Mouse (Mus musculus) heart, postnatal 10 days (tissue): ENCODE measurements around the gene Gm44965. TPM values are rescaled to one million over a fixed set of nuclear protein-coding genes. Genes with fewer than 3 reads are reported as not detected.

Experiments used
- DNase-seq, 2 experiments: peaks; one replicate each; pipeline ENCODE4 v3.0.0; 2021
- intact Hi-C: fragments of 180-260 bp; cut with DNase I; formaldehyde crosslinking; loops from one replicate; pipeline ENCODE4 v1.15.1; 2025
- total RNA-seq, 2 experiments: library from RNA; stranded (reverse); gene quantifications; 2 replicates each; pipeline ENCODE4 v1.2.3; 2021

Gm44965 gene
- total RNA-seq, 2 experiments from 2014 or later, result 5.4 TPM; not detected in 1

DNA sequence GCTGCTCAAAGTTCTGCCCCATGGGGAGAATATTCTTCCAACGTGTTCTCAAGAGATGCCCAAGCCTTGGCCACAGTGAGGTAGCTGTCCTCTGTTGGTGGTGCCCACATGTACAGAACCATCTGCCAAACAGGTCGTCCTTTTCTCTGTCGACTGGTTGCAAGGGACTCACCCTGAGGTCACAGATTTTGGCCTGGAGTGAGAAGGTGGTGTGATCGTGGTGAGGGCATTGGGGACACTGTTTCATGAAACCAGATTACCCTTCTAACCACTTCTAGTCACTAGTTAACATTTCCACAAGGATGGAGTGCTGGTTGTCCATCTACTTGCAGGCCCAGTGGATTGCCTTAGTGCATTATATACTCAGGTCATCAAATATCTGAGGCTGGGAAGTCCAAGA, 55.0 kb downstream of the Gm44965 start:
- intact Hi-C loops, result loop anchor here (5.0 kb wide), 3 partner anchors 34 to 309 kb away; partner anchors contain the start of gene Gimap4
- no peak for DNase-seq

DNA sequence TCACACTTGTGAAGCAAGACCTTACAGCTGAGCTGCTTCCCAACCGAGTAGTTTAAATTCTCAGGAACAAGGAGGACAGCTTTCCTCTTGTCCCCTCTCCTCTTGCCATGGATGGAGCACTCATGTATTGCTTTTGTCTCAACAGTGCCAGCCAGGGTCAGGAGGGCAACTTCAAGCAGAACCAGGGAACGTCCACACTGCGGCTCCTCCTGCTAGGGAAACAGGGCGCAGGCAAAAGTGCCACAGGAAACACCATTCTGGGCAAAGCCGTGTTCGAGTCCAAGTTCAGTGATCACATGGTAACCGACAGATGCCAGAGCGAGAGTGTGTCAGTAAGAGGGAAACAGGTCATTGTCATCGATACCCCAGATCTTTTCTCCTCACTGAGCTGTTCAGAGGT, 56.3 kb downstream of the Gm44965 start:
- no peak for DNase-seq
- intact Hi-C loops, result no loop called here

DNA sequence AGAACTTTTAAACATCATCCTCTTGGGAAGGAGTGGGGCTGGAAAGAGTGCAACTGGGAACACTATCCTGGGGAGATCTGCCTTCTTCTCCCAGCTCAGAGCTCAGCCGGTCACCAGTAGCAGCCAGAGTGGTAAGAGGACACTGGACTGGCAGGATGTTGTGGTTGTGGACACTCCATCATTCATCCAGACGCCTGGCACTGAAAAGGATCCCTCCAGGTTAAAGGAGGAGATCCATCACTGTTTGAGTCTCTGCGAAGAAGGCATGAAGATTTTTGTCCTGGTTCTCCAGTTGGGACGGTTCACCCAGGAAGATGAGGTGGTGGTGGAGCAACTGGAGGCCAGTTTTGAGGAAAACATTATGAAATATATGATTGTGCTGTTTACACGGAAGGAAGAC, 65.0 kb downstream of the Gm44965 start:
- intact Hi-C loops, result loop anchor here (1.0 kb wide), 1 partner anchor 32 kb away; no protein-coding TSS in a partner anchor
- DNase-seq, result no peak

DNA sequence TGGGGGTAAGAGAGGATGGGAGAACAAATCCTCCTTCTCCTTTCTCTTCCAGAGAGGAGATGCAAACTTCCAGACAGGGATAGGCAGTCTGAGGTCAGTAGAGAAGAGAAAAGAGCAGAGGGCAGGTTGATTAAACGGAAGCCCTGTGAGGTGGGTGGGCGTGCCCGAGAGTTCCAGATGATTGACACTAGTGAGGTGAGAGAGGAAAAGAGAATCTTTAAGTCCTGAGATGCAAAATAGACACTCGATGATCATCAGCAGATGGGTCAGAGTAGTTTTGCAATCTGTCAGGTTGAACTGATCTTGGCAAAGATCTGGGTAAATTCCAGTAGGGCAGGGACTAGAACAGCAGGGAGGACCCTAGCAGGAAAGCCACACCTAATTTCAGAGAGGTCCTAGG, 71.0 kb downstream of the Gm44965 start:
- DNase-seq, result no peak
- intact Hi-C loops, result no loop called here

DNA sequence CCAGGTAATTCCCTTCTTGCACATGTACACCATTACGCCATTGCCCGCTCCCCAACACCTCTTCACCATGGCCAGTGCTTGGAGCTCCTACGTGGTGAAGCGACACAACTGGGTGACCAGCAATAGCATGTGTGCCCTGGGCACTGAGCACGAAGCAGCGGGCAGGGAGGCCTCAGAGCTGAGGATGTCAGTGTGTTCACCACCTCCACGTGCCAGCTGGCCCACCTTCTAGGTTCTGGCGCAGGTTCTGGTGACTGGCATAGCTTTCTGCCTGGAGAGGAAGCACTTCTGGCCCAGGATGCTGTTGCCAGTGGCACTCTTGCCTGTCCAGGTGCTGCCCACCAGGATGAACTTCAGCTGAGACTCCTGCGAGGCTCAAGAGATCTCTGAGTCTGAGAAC, 71.7 kb downstream of the Gm44965 start:
- no peak for DNase-seq
- intact Hi-C loops, result no loop called here

DNA sequence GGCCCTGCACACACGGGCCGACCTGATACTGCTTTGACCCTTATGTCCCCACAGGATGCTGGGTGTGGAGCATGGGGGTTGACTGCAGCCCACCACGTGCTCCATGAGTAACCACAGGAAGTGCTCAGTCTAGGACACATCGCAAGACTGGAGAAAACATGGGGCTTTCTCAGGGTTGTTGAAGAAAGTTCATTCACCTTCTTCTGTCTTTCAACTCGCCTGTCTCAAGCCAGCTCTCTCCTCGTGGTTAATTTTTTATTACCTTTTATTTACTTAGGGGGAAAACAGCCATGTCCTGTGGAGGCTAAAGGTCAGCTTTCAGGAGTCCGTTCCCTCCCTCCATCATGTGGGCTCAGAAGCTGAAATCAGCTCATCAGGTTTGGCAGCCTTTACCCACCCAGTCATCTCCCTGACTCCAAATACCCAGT, 72.4 kb downstream of the Gm44965 start:
- intact Hi-C loops, result no loop called here
- DNase-seq, result no peak

DNA sequence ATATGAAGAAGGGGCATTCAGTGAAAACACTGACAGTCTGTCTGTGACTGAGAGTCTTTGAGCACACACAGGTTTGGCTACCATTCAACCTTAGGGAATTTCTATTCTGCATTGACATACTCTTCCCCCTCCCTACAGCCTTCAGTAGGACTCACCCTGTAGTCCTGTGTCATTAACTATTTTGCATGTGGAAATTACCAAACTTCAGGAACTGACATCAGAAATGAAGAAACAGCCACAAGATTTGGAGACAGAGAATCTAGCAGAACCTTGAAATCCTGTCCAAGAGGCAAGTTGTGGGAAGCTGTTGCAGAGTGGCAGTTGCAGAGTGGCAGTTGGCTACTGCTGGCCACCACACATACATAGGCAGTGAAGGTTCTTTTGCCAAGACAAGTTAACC, 74.3 kb downstream of the Gm44965 start:
- intact Hi-C loops, result no loop called here
- DNase-seq, result no peak

Other genes starting within 250 kb of the Gm44965 start
- 10 to 100 TPM; 27.3 to 30.8 TPM for gene Krba1, start 198.4 kb upstream of the Gm44965 start, total RNA-seq
- 10 to 100 TPM; 17.8 to 25.2 TPM for gene Zfp467, start 148.1 kb upstream of the Gm44965 start, total RNA-seq
- gene Sspo, start 145.7 kb upstream of the Gm44965 start, total RNA-seq, result 1 to 10 TPM in 1 of 2 experiments, under 1 TPM in 1; 0.62 to 1.2 TPM
- 10 to 100 TPM; 14.4 to 15.7 TPM for gene Atp6v0e2, start 56.3 kb upstream of the Gm44965 start, total RNA-seq
- 10 to 100 TPM; 12.4 to 16.7 TPM for gene Lrrc61, start 39.1 kb upstream of the Gm44965 start, total RNA-seq
- gene Rarres2, start 21.2 kb upstream of the Gm44965 start, total RNA-seq, result 100 to 1,000 TPM in 1 of 2 experiments, 10 to 100 TPM in 1; 86.7 to 106 TPM
- gene Gm45021, start 4.3 kb upstream of the Gm44965 start, total RNA-seq, result not detected
- gene Repin1, start 58 bp upstream of the Gm44965 start, total RNA-seq, result 10 to 100 TPM; 24.3 to 27.7 TPM
- 1 to 10 TPM; 5.8 to 5.9 TPM for gene Zfp775, start 8.1 kb downstream of the Gm44965 start, total RNA-seq
- gene AI854703, start 32.8 kb downstream of the Gm44965 start, total RNA-seq, result under 1 TPM; 0.50 to 0.89 TPM
- gene Gimap8, start 53.3 kb downstream of the Gm44965 start, total RNA-seq, result 10 to 100 TPM; 11.0 to 14.0 TPM
- gene Gimap9, start 82.2 kb downstream of the Gm44965 start, total RNA-seq, result 1 to 10 TPM; 6.0 to 7.5 TPM
- 10 to 100 TPM; 46.9 to 57.4 TPM for gene Gimap4, start 90.6 kb downstream of the Gm44965 start, total RNA-seq
- 10 to 100 TPM; 73.8 to 74.5 TPM for gene Gimap6, start 114.3 kb downstream of the Gm44965 start, total RNA-seq
- 1 to 10 TPM; 5.0 to 6.6 TPM for gene Gm28053, start 124.7 kb downstream of the Gm44965 start, total RNA-seq
- not detected for gene Gimap7, start 124.7 kb downstream of the Gm44965 start, total RNA-seq
- 10 to 100 TPM; 19.1 to 20.3 TPM for gene Gimap1, start 145.1 kb downstream of the Gm44965 start, total RNA-seq
- gene Gimap5, start 152.3 kb downstream of the Gm44965 start, total RNA-seq, result 10 to 100 TPM; 10.1 to 13.3 TPM
- under 1 TPM; 0.45 to 0.72 TPM for gene Gimap3, start 176.9 kb downstream of the Gm44965 start, total RNA-seq
- gene Tmem176a, start 247.0 kb downstream of the Gm44965 start, total RNA-seq, result 10 to 100 TPM; 22.4 to 27.5 TPM
- gene Tmem176b, start 247.6 kb downstream of the Gm44965 start, total RNA-seq, result 10 to 100 TPM; 72.1 to 81.8 TPM